Mouse (Mus musculus) adrenal gland, postnatal 0 days (tissue): ENCODE data around the gene Idh2. TPM values are rescaled to one million over a fixed set of nuclear protein-coding genes. Genes with fewer than 3 reads are reported as not detected.

Experiments
- polyA plus RNA-seq: library from polyadenylated mRNA; unstranded; fragments of >200 nt; fragmentation: Nextera tagmentation; extraction: Ambion mirVana; gene quantifications from 2 replicates; pipeline ENCODE4 v1.2.1, GENCODE M21; 2015

The Idh2 gene
- 237 and 280 TPM in 2 replicates for polyA plus RNA-seq

GRCm38 (mm10) chr7:80115224-80115590 is at the start of gene Idh2:
Gene Idh2, minus strand, starts transcription at chr7:80115392.

Other genes with a start within 250 kb of the Idh2 start
- 27.9 and 28.4 TPM in 2 replicates for gene Ap3s2, start 194.7 kb downstream of the Idh2 start, polyA plus RNA-seq
- gene Arpin, start 180.0 kb downstream of the Idh2 start, polyA plus RNA-seq = 23.6 and 23.7 TPM in 2 replicates
- gene Zfp710, start 90.6 kb downstream of the Idh2 start, polyA plus RNA-seq = 7.4 and 10.3 TPM in 2 replicates
- 15.1 and 26.1 TPM in 2 replicates for gene Sema4b, start 71.4 kb upstream of the Idh2 start, polyA plus RNA-seq
- 69.0 and 96.2 TPM in 2 replicates for gene Cib1, start 117.4 kb upstream of the Idh2 start, polyA plus RNA-seq
- gene Gdpgp1, start 117.5 kb upstream of the Idh2 start, polyA plus RNA-seq = 3.1 and 3.8 TPM in 2 replicates
- gene Ttll13, start 131.0 kb upstream of the Idh2 start, polyA plus RNA-seq = 1.5 and 2.5 TPM in 2 replicates
- gene Ngrn, start 145.8 kb upstream of the Idh2 start, polyA plus RNA-seq = 58.0 and 82.2 TPM in 2 replicates
- gene Vps33b, start 154.3 kb upstream of the Idh2 start, polyA plus RNA-seq = 7.8 and 11.2 TPM in 2 replicates
- 30.0 and 34.1 TPM in 2 replicates for gene Prc1, start 179.1 kb upstream of the Idh2 start, polyA plus RNA-seq
- 3.2 and 6.4 TPM in 2 replicates for gene Rccd1, start 209.1 kb upstream of the Idh2 start, polyA plus RNA-seq
- gene Unc45a, start 225.6 kb upstream of the Idh2 start, polyA plus RNA-seq = 23.6 and 27.4 TPM in 2 replicates
- gene Hddc3, start 227.7 kb upstream of the Idh2 start, polyA plus RNA-seq = 17.7 and 19.8 TPM in 2 replicates